Mouse (Mus musculus): ENCODE data around the gene Mob3b. TPM values are rescaled to one million over a fixed set of nuclear protein-coding genes. Genes with fewer than 3 reads are reported as not detected.

The Mob3b gene
- total and polyA plus RNA-seq, 2 experiments, result 16.5 to 18.3 TPM

DNA sequence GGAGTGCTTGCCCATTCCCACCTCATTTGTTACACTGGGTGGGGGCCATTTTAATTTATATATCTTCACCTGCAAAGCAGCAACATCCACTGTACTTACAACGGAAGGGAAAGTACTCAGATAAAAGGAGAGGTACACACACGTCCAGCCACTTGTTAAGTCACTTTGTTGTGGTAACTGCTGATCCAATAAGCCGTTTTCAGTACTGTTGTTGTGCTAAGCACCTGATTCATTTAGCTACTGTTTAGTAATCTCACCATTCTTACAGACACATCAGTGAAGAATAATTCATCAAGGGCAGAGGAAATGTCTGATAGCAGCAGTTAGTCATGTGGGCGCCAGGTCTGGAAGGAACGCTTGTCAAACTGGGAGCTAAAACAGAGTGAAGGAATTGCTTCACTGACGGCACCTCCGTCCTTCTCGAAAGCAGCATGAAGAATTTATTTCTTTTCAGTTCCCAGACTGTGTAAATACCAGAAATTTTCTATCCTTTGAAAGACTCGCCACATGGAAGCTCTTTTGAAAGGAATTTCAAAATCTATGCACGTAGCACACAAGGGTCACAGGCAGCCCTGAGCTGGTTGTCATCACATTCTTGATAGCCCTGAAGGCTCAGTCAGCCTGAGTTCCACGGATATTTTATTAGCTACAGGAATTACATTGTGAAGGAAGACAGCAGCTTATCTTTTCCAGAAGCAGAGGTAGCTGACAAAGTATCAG, 150.6 kb downstream of the Mob3b start:
- H3K36me3 ChIP-seq (ENCODE audit: control insufficient read depth, insufficient read depth, low read length), result no peaks in the 10 kb centered on the region
- TF ChIP-seq CTCF (IDR thresholded peaks at IDR 0.05; ENCODE audit: low read depth, low read length), result no peak
- no peak for TF ChIP-seq POLR2A (IDR thresholded peaks at IDR 0.05; ENCODE audit: extremely low read depth, insufficient read depth, low read length)
- WGBS, result 75% methylated on average over 11 of the region's 11 CpGs
- H3K27ac ChIP-seq (replicated peaks; ENCODE audit: insufficient read depth, low read depth, low read length), result no peak overlapping the region
- H3K27me3 ChIP-seq (ENCODE audit: control insufficient read depth, insufficient read depth, low read length), result no peaks in the 10 kb centered on the region
- H3K9ac ChIP-seq (ENCODE audit: low read depth, low read length), result no peak overlapping the region
- H3K4me1 ChIP-seq (ENCODE audit: control insufficient read depth, insufficient read depth, low read length), result peaks cover 29% of the 10 kb centered on the region
- DNase-seq (ENCODE audit: extremely low read depth, low read depth, low spot score), result no peak
- peaks cover 5% of the 10 kb centered on the region; the same call in 1 of the 2 replicates for H3K79me2 ChIP-seq (ENCODE audit: control insufficient read depth, insufficient read depth, low read length)
- no peak overlapping the region for H3K4me3 ChIP-seq (ENCODE audit: insufficient read depth, low read depth, low read length)

DNA sequence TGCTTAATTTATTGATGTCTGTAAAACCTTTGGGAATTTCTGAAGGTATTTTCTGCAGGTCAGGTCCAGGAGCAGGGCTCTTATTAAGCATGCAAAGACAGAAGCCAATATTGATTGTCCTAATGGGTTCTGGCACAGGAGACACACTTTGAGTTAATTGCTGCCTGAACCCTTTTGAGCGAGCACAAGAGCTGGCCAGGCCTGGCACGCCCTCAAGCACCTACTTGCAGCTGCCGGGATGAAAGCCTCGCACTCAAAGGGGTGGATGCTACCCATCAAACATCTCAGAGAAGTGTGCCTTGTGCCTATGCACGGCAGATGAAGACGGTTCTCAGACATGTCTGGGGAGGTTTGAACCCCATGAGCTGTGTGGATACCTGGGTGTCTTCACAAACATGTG, 151.2 kb downstream of the Mob3b start:
- Histone ChIP-seq H3K36me3 (ENCODE audit: control insufficient read depth, insufficient read depth, low read length) (no peaks in the 10 kb centered on the region), H3K4me3 (ENCODE audit: insufficient read depth, low read depth, low read length) (no peak overlapping the region), H3K27ac (replicated peaks; ENCODE audit: insufficient read depth, low read depth, low read length) (no peak overlapping the region), H3K9ac (ENCODE audit: low read depth, low read length) (no peak overlapping the region), H3K79me2 (ENCODE audit: control insufficient read depth, insufficient read depth, low read length) (peaks cover 6% of the 10 kb centered on the region), H3K4me1 (ENCODE audit: control insufficient read depth, insufficient read depth, low read length) (peaks cover 30% of the 10 kb centered on the region), H3K27me3 (ENCODE audit: control insufficient read depth, insufficient read depth, low read length) (no peaks in the 10 kb centered on the region)
- TF ChIP-seq CTCF (IDR thresholded peaks at IDR 0.05; ENCODE audit: low read depth, low read length), result no peak
- TF ChIP-seq POLR2A (IDR thresholded peaks at IDR 0.05; ENCODE audit: extremely low read depth, insufficient read depth, low read length), result no peak
- WGBS, result 42% methylated on average over 6 of the region's 6 CpGs
- DNase-seq (ENCODE audit: extremely low read depth, low read depth, low spot score), result peak; percentile 81

DNA sequence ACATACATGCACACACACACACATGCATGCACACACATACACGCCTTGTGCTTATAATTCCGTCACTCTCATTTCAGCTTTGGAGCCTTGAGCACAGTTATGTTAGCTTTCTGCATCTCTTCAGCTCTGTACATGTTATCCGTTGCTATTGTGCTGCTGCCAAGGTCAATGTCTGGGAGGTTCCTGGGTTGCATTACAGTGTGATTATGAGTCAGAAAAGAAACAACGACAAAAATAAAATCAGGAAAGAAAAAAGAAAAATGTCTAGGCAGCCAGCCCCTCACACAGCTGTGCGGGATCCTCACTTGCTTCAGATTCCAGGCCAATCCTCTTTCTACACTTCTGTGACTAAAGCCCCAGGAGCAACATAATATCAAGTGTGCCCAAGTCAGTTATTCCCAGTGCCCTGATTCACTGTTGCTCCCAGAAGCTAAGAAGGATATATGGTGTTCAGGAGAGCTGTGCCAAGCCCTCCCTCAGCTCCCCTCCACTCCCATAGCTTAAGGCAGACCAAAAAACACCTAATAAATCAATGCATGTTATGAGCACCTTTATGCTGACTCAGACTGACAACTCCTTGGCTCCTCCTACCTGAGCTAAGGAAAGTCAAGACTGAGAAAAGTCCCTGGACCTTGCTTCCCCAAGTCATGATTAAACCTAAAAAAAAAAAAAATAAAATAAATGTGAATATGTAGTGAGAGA, 152.1 kb downstream of the Mob3b start:
- Histone ChIP-seq H3K4me3 (ENCODE audit: insufficient read depth, low read depth, low read length) (no peak overlapping the region), H3K79me2 (ENCODE audit: control insufficient read depth, insufficient read depth, low read length) (peaks cover 14% of the 10 kb centered on the region), H3K9ac (ENCODE audit: low read depth, low read length) (no peak overlapping the region), H3K27me3 (ENCODE audit: control insufficient read depth, insufficient read depth, low read length) (no peaks in the 10 kb centered on the region), H3K27ac (replicated peaks; ENCODE audit: insufficient read depth, low read depth, low read length) (peak overlapping the region; percentile 70), H3K4me1 (ENCODE audit: control insufficient read depth, insufficient read depth, low read length) (peaks cover 33% of the 10 kb centered on the region), H3K36me3 (ENCODE audit: control insufficient read depth, insufficient read depth, low read length) (no peaks in the 10 kb centered on the region)
- no peak for TF ChIP-seq CTCF (IDR thresholded peaks at IDR 0.05; ENCODE audit: low read depth, low read length)
- TF ChIP-seq POLR2A (IDR thresholded peaks at IDR 0.05; ENCODE audit: extremely low read depth, insufficient read depth, low read length), result no peak
- DNase-seq (ENCODE audit: extremely low read depth, low read depth, low spot score), result peak; percentile 53
- 40% methylated on average over 5 of the region's 5 CpGs for WGBS

DNA sequence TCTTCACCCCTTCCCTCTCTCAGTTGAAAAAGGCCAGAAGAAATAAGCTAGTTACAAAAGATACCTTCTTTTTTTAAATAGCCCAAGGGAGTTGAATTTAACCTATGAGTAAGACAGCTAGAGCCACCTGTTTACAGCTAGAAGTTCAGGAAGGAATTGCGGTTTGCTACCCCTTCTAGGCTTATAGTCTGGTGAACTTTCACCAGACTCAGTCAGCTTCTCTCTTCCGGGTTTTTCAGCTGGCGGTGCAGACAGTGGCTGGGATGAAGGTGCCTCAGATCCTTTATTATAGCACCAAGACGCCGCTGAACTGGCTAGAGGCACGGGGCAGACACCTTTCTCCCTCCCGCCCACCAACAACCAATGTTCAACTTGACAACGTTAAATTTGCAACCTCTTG, 152.8 kb downstream of the Mob3b start:
- 52% methylated on average over 8 of the region's 8 CpGs for WGBS
- peak overlapping the region; percentile 70 for H3K27ac ChIP-seq (replicated peaks; ENCODE audit: insufficient read depth, low read depth, low read length)
- peaks cover 33% of the 10 kb centered on the region for H3K4me1 ChIP-seq (ENCODE audit: control insufficient read depth, insufficient read depth, low read length)
- H3K27me3 ChIP-seq (ENCODE audit: control insufficient read depth, insufficient read depth, low read length), result no peaks in the 10 kb centered on the region
- H3K36me3 ChIP-seq (ENCODE audit: control insufficient read depth, insufficient read depth, low read length), result no peaks in the 10 kb centered on the region
- DNase-seq (ENCODE audit: extremely low read depth, low read depth, low spot score), result no peak
- no peak for TF ChIP-seq POLR2A (IDR thresholded peaks at IDR 0.05; ENCODE audit: extremely low read depth, insufficient read depth, low read length)
- no peak for TF ChIP-seq CTCF (IDR thresholded peaks at IDR 0.05; ENCODE audit: low read depth, low read length)
- H3K4me3 ChIP-seq (ENCODE audit: insufficient read depth, low read depth, low read length), result no peak overlapping the region
- peaks cover 11% of the 10 kb centered on the region for H3K79me2 ChIP-seq (ENCODE audit: control insufficient read depth, insufficient read depth, low read length)
- no peak overlapping the region for H3K9ac ChIP-seq (ENCODE audit: low read depth, low read length)

DNA sequence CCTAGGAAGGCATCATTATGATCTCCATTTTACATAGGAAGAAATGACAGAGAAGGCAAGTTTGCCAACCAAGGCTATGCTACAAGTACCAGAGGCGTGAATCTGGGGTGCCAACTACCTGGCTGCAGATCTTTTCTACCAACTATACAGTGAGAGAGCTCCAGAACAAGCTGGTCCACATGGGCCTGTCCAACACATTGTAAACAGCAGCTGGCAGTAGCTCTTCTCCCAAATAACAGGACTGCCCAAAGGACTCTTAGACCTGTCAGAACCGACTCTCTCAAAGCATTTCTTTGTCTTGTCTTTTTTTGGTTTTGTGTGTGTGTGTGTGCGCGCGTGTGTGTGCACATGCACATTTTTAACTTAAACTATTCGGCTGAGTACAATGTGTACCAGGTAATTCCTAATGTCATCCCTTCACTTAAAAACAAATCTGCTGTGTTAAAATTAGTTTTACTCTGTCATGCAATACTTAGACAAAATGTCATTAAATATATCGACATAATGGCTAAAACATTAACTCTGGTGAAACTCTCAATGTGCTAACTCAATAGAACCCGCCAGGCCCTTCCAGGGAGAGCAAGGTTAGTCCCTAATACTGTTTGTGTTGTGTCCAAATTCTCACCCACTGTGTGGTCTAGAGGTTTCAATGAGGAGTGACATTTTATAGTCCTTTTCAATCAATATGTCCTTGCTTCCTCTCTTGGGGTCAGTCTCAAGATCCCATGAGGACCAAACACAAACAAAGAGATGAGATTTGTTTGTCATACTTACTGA, 153.5 kb downstream of the Mob3b start:
- no peaks in the 10 kb centered on the region for H3K27me3 ChIP-seq (ENCODE audit: control insufficient read depth, insufficient read depth, low read length)
- no peaks in the 10 kb centered on the region for H3K36me3 ChIP-seq (ENCODE audit: control insufficient read depth, insufficient read depth, low read length)
- H3K4me3 ChIP-seq (ENCODE audit: insufficient read depth, low read depth, low read length), result no peak overlapping the region
- WGBS, result 39% methylated on average over 8 of the region's 8 CpGs
- H3K27ac ChIP-seq (replicated peaks; ENCODE audit: insufficient read depth, low read depth, low read length), result peak overlapping the region; percentile 79
- H3K4me1 ChIP-seq (ENCODE audit: control insufficient read depth, insufficient read depth, low read length), result peaks cover 33% of the 10 kb centered on the region
- peak overlapping the region; percentile 3; the same call in 1 of the 2 replicates for H3K9ac ChIP-seq (ENCODE audit: low read depth, low read length)
- TF ChIP-seq CTCF (IDR thresholded peaks at IDR 0.05; ENCODE audit: low read depth, low read length) (no peak), POLR2A (IDR thresholded peaks at IDR 0.05; ENCODE audit: extremely low read depth, insufficient read depth, low read length) (no peak)
- DNase-seq (ENCODE audit: extremely low read depth, low read depth, low spot score), result peak; percentile 96
- peaks cover 11% of the 10 kb centered on the region for H3K79me2 ChIP-seq (ENCODE audit: control insufficient read depth, insufficient read depth, low read length)

Measured in liver, adult 2 months (tissue).